ENCODE assay signal across 8 mouse cellular contexts in the genomic region with DNA sequence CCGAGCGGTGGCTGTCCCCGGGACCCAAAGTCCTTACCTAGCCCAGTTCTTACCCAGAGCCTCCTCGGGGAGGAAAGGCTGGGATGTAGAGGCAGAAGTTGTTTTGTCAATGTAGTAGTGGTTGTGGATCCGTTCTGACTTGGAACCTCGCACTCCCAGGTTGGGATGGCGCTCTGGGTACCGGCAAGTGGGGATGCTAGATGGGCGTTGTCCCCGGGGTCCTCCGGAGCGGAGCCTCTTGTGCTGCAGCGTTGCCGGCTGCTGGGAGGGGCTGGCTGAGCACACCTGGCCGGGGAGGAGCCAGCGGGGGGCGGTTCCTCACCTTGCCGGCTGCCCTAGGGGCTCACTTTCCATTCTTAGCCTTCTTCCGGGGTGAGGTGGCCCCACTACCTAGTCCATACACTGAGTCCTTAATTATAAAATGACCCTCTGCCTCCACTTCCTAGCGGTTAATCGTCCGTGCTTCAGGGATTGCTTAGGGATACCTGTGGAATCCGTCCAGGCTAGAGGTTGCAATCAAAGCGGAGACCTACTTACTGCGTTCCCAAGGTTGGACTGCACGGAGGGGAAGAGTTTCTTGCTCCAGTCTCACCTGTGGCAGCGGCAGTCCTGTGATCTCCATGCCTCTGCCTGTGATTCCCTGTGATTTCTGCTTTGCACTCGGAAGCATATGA. TPM values are rescaled to one million over a fixed set of nuclear protein-coding genes. Genes with fewer than 3 reads are reported as not detected.
DNase-seq lines count a peak whose midpoint lies in the region; ATAC-seq and TF ChIP-seq lines count a peak whose summit lies in the region.
"Had no signal": no experiment of that assay in that cellular context is flagged by ENCODE, and none has a peak within 500 bp of the region (broad histone marks: within the 10 kb centered on the region; RNA-seq: fewer than 3 reads in every experiment).

No protein-coding gene starts in this region.

- no peak overlapping the region for H3K27ac ChIP-seq in intestine, postnatal 0 days (ENCODE audit: low read depth, low read length)
- no peak overlapping the region for H3K27ac ChIP-seq in lung, embryonic 14.5 days (ENCODE audit: low read depth)
- H3K27ac ChIP-seq in olfactory bulb, adult 2 months (ENCODE audit: insufficient read depth, low read depth, low read length): no peak overlapping the region

- peak overlapping the region; percentile 97 for H3K4me3 ChIP-seq in E14TG2a.4 (replicated peaks; ENCODE audit: low read length)
- H3K4me3 ChIP-seq in intestine, postnatal 0 days (ENCODE audit: low read depth, low read length): peak overlapping the region; percentile 82
- H3K4me3 ChIP-seq in lung, embryonic 14.5 days (ENCODE audit: low read depth, low read length): peak overlapping the region; percentile 67
- H3K4me3 ChIP-seq in olfactory bulb, adult 2 months (ENCODE audit: insufficient read depth, low read depth, low read length): peak overlapping the region; percentile 98

- H3K9ac ChIP-seq in intestine, postnatal 0 days (ENCODE audit: low read depth, low read length): peak overlapping the region; percentile 89
- peak overlapping the region; percentile 72 for H3K9ac ChIP-seq in lung, embryonic 14.5 days

- ATAC-seq in erythroblast, adult 5-6 weeks (replicated peaks; ENCODE audit: low FRiP score, poor library complexity, severe bottlenecking): peak; percentile 28
- ATAC-seq in intestine, postnatal 0 days: peak; percentile 57
- peak; percentile 46 for ATAC-seq in lung, embryonic 14.5 days (ENCODE audit: insufficient read depth)

- peaks cover 63% of the 10 kb centered on the region for H3K4me1 ChIP-seq in E14TG2a.4 (replicated peaks; ENCODE audit: low read depth, low read length)
- no peaks in the 10 kb centered on the region for H3K4me1 ChIP-seq in intestine, postnatal 0 days (replicated peaks; ENCODE audit: control insufficient read depth, insufficient read depth, low read length)
- 0 out of 2 replicates have a peak, but pooled peaks cover 9% of the 10 kb centered on the region for H3K4me1 ChIP-seq in lung, embryonic 14.5 days (ENCODE audit: insufficient read depth)
- H3K4me1 ChIP-seq in olfactory bulb, adult 2 months (ENCODE audit: control insufficient read depth, insufficient read depth, low read length): peaks cover 9% of the 10 kb centered on the region

- 4% methylated on average over 28 of the region's 28 CpGs for WGBS in intestine, postnatal 0 days
- 4% methylated on average over 28 of the region's 28 CpGs for whole genome bisulfite sequencing in lung, embryonic 14.5 days
- 9% methylated on average over 28 of the region's 28 CpGs for WGBS in olfactory bulb, adult 2 months

- no peak for TF ChIP-seq CTCF in E14TG2a.4 (conservative IDR thresholded peaks at IDR 0.05; ENCODE audit: low read length)
- no peak for TF ChIP-seq CTCF in intestine, postnatal 0 days (IDR thresholded peaks at IDR 0.05; ENCODE audit: low read depth)
- TF ChIP-seq CTCF in lung, embryonic 14.5 days (IDR thresholded peaks at IDR 0.05; ENCODE audit: low read depth): no peak
- no peak for TF ChIP-seq CTCF in olfactory bulb, adult 2 months (IDR thresholded peaks at IDR 0.05; ENCODE audit: insufficient read depth, low read depth, low read length)

- H3K4me2 ChIP-seq in intestine, postnatal 0 days (replicated peaks; ENCODE audit: low read depth): peak overlapping the region; percentile 95
- H3K4me2 ChIP-seq in lung, embryonic 14.5 days: peak overlapping the region; percentile 93

- TF ChIP-seq POLR2A in olfactory bulb, adult 2 months (IDR thresholded peaks at IDR 0.05; ENCODE audit: insufficient read depth, low read depth, low read length): no peak

- H3K9me3 ChIP-seq in E14TG2a.4 (ENCODE audit: low read length): no peaks in the 10 kb centered on the region
- no peaks in the 10 kb centered on the region for H3K9me3 ChIP-seq in intestine, postnatal 0 days (ENCODE audit: control insufficient read depth)
- H3K9me3 ChIP-seq in lung, embryonic 14.5 days (ENCODE audit: low read depth, low read length): no peaks in the 10 kb centered on the region

- peak; percentile 65 for DNase-seq in A20 (ENCODE audit: low read depth, low spot score)
- DNase-seq in lung, embryonic 14.5 days: peak; percentile 57
- no peak for DNase-seq in Muller cell, postnatal 12 days (ENCODE audit: inconsistent ontology term)

- peaks cover 48% of the 10 kb centered on the region for H3K27me3 ChIP-seq in E14TG2a.4 (ENCODE audit: insufficient read depth, low read length)
- no peaks in the 10 kb centered on the region for H3K27me3 ChIP-seq in intestine, postnatal 0 days (replicated peaks; ENCODE audit: control insufficient read depth, insufficient read depth, low read length)
- no peaks in the 10 kb centered on the region for H3K27me3 ChIP-seq in lung, embryonic 14.5 days (ENCODE audit: insufficient read depth, low read length)

- H3K36me3 ChIP-seq in E14TG2a.4 (ENCODE audit: insufficient read depth, low read length): peaks cover 39% of the 10 kb centered on the region
- H3K36me3 ChIP-seq in intestine, postnatal 0 days (ENCODE audit: control insufficient read depth, insufficient read depth): no peaks in the 10 kb centered on the region
- H3K36me3 ChIP-seq in lung, embryonic 14.5 days (ENCODE audit: insufficient read depth): no peaks in the 10 kb centered on the region

RNA-seq across cellular contexts. Expression of gene Dnmt3b, which starts 0.9 kb away (rescaled TPM):
- total RNA-seq in erythroblast, adult 5-6 weeks (2015; ENCODE audit: low replicate concordance): 1.5 and 2.3 TPM in 2 replicates
- total RNA-seq in erythroblast, adult 5-6 weeks (2017; ENCODE audit: low replicate concordance): 0.94 and 4.0 TPM in 2 replicates
- polyA plus RNA-seq in intestine, postnatal 0 days (2015; fragmentation: Nextera tagmentation; extraction: Ambion mirVana): 2.9 and 3.0 TPM in 2 replicates
- polyA plus RNA-seq in lung, embryonic 14.5 days (2014; fragmentation: Nextera tagmentation; extraction: Ambion mirVana): 14.8 and 18.1 TPM in 2 replicates
- not detected in 2 replicates for polyA plus RNA-seq in olfactory bulb, adult 2 months (2012; ENCODE audit: insufficient read depth, insufficient read length, low replicate concordance, missing spikeins)

RNA-seq across cellular contexts. Expression of gene Commd7, which starts 17.6 kb away (rescaled TPM):
- total RNA-seq in erythroblast, adult 5-6 weeks (2015; ENCODE audit: low replicate concordance): 9.2 and 18.8 TPM in 2 replicates
- 2.4 and 4.3 TPM in 2 replicates for total RNA-seq in erythroblast, adult 5-6 weeks (2017; ENCODE audit: low replicate concordance)
- 74.8 and 84.7 TPM in 2 replicates for polyA plus RNA-seq in intestine, postnatal 0 days (2015; fragmentation: Nextera tagmentation; extraction: Ambion mirVana)
- 66.5 and 70.9 TPM in 2 replicates for polyA plus RNA-seq in lung, embryonic 14.5 days (2014; fragmentation: Nextera tagmentation; extraction: Ambion mirVana)
- polyA plus RNA-seq in olfactory bulb, adult 2 months (2012; ENCODE audit: insufficient read depth, insufficient read length, low replicate concordance, missing spikeins): not detected in 2 replicates

RNA-seq across cellular contexts. Expression of gene Dnmt3c, which starts 46.3 kb away (rescaled TPM):
- total RNA-seq in erythroblast, adult 5-6 weeks (2015; ENCODE audit: low replicate concordance): not detected in 2 replicates
- total RNA-seq in erythroblast, adult 5-6 weeks (2017; ENCODE audit: low replicate concordance): not detected in 2 replicates
- not detected in 2 replicates for polyA plus RNA-seq in intestine, postnatal 0 days (2015; fragmentation: Nextera tagmentation; extraction: Ambion mirVana)
- polyA plus RNA-seq in lung, embryonic 14.5 days (2014; fragmentation: Nextera tagmentation; extraction: Ambion mirVana): 0.11 and 0.12 TPM in 2 replicates
- polyA plus RNA-seq in olfactory bulb, adult 2 months (2012; ENCODE audit: insufficient read depth, insufficient read length, low replicate concordance, missing spikeins): not detected in 2 replicates
- polyA plus RNA-seq: gonadal fat pad, adult 2 months had no signal

Comparison
In these comparisons a context has a peak if more than half of its experiments do, and no peak if none do; other contexts are left out.
1. RNA of gene Commd7, which starts 17.6 kb away (polyA plus RNA-seq): 74.8 to 84.7 TPM in intestine, postnatal 0 days and 66.5 to 70.9 TPM in lung, embryonic 14.5 days; not detected in olfactory bulb, adult 2 months; every median in the first group is over 10 times any median in the second.
2. Peak in every context shown above with its lines, with median percentiles within 50 percentile points of each other: H3K4me3 ChIP-seq and ATAC-seq.